Mouse (Mus musculus): ENCODE data around the gene Inmt. TPM values are rescaled to one million over a fixed set of nuclear protein-coding genes. Genes with fewer than 3 reads are reported as not detected.

The Inmt gene
- polyA plus RNA-seq, 1 experiment from 2014 or later = 0.28 TPM

DNA sequence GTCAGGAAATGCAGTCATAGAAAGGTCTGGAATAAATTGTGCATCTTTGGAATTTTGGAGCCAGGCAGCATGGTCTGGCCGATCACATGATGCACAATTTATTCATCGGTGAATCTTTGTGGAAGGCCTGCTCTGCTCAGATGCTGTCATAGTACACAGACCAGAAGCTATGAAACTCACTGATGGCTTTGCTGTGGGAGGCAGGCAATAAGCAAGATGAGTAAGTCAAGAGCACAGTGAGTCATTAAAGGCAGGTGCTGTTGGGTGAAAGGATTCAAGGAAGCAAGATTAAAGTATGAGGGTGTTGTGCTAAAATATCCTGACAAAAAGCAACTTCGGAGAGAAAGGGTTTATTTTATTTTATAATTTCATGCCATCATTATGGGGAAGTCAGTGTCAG lies 22.6 kb downstream of the Inmt start:
- H3K36me3 ChIP-seq (ENCODE audit: control insufficient read depth, insufficient read depth, low read length) = no peaks in the 10 kb centered on the region
- no peaks in the 10 kb centered on the region for H3K27me3 ChIP-seq (ENCODE audit: control insufficient read depth, insufficient read depth, low read length)
- ATAC-seq (ENCODE audit: insufficient read depth, low FRiP score) = no peak
- no peak overlapping the region for H3K4me2 ChIP-seq (ENCODE audit: low read depth, low read length)
- 89% methylated on average over 3 of the region's 3 CpGs for WGBS
- H3K27ac ChIP-seq (ENCODE audit: low read length) = no peak overlapping the region
- H3K9me3 ChIP-seq (replicated peaks; ENCODE audit: control insufficient read depth, low read length) = no peaks in the 10 kb centered on the region
- no peak overlapping the region for H3K4me3 ChIP-seq (replicated peaks; ENCODE audit: low read length)
- no peaks in the 10 kb centered on the region for H3K4me1 ChIP-seq (ENCODE audit: control insufficient read depth, insufficient read depth, low read length)
- H3K9ac ChIP-seq (ENCODE audit: low read length) = no peak overlapping the region

DNA sequence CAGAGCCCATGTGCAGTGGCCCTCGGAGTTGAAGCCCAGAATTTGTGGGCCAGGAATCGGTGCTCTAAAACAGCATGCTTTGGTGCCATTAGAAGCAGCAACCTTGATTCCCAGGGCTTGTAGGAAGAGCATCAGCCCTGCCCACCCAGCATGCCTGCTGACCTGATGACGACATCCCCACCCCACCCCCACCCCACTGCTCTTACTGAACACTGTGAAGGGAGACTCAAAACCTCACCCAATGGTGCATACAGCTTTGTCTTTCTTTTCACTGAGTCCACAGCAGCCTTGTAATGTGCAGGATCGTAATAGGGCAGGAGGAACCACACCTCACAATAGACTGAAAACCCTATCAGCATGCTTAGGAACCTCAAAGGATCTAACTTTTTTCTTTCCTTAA lies 28.7 kb downstream of the Inmt start:
- no peak overlapping the region for H3K4me3 ChIP-seq (replicated peaks; ENCODE audit: low read length)
- H3K27me3 ChIP-seq (ENCODE audit: control insufficient read depth, insufficient read depth, low read length) = no peaks in the 10 kb centered on the region
- no peak for ATAC-seq (ENCODE audit: insufficient read depth, low FRiP score)
- H3K9ac ChIP-seq (ENCODE audit: low read length) = no peak overlapping the region
- no peaks in the 10 kb centered on the region for H3K36me3 ChIP-seq (ENCODE audit: control insufficient read depth, insufficient read depth, low read length)
- 52% methylated on average over 4 of the region's 4 CpGs for WGBS
- H3K9me3 ChIP-seq (replicated peaks; ENCODE audit: control insufficient read depth, low read length) = peaks cover 5% of the 10 kb centered on the region
- H3K27ac ChIP-seq (ENCODE audit: low read length) = no peak overlapping the region
- H3K4me2 ChIP-seq (ENCODE audit: low read depth, low read length) = no peak overlapping the region
- no peaks in the 10 kb centered on the region for H3K4me1 ChIP-seq (ENCODE audit: control insufficient read depth, insufficient read depth, low read length)

GRCm38 (mm10) chr6:55145285-55145684 lies 29.6 kb downstream of the Inmt start:
- Histone ChIP-seq H3K4me2 (ENCODE audit: low read depth, low read length) (no peak overlapping the region), H3K4me1 (ENCODE audit: control insufficient read depth, insufficient read depth, low read length) (no peaks in the 10 kb centered on the region), H3K27me3 (ENCODE audit: control insufficient read depth, insufficient read depth, low read length) (no peaks in the 10 kb centered on the region), H3K27ac (ENCODE audit: low read length) (no peak overlapping the region), H3K4me3 (replicated peaks; ENCODE audit: low read length) (no peak overlapping the region), H3K36me3 (ENCODE audit: control insufficient read depth, insufficient read depth, low read length) (no peaks in the 10 kb centered on the region), H3K9me3 (replicated peaks; ENCODE audit: control insufficient read depth, low read length) (peaks cover 5% of the 10 kb centered on the region), H3K9ac (ENCODE audit: low read length) (no peak overlapping the region)
- ATAC-seq (ENCODE audit: insufficient read depth, low FRiP score) = no peak
- WGBS = 58% methylated on average over 5 of the region's 5 CpGs

- Histone ChIP-seq H3K4me1 (ENCODE audit: control insufficient read depth, insufficient read depth, low read length) (no peaks in the 10 kb centered on the region), H3K4me2 (ENCODE audit: low read depth, low read length) (no peak overlapping the region), H3K4me3 (replicated peaks; ENCODE audit: low read length) (no peak overlapping the region), H3K9me3 (replicated peaks; ENCODE audit: control insufficient read depth, low read length) (no peaks in the 10 kb centered on the region), H3K9ac (ENCODE audit: low read length) (no peak overlapping the region), H3K27me3 (ENCODE audit: control insufficient read depth, insufficient read depth, low read length) (no peaks in the 10 kb centered on the region), H3K27ac (ENCODE audit: low read length) (no peak overlapping the region), H3K36me3 (ENCODE audit: control insufficient read depth, insufficient read depth, low read length) (no peaks in the 10 kb centered on the region)
- ATAC-seq (ENCODE audit: insufficient read depth, low FRiP score) = no peak
Measured at GRCm38 (mm10) chr6:55138343-55138742, 36.5 kb downstream of the Inmt start.

DNA sequence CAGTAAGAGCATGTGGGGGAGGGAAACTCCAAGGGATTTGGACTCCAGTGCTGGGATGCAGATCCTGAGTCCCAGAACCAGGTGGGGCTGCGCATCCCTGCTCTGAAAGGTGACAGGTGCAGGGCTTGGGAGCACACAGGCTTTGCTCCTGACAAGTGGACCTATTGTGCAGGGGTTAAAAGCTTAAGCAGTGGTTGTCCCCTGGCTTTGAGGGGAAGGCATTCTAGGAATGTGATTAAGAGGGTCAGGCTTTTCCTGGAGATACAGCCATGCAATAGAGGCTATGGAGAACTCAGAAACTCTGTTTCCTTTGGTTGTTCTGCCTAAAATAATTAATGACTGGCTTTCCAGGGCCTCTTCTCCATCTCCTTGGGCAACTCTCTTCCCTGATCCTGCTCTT lies 41.4 kb downstream of the Inmt start:
- no peak for ATAC-seq (ENCODE audit: insufficient read depth, low FRiP score)
- Histone ChIP-seq H3K27ac (ENCODE audit: low read length) (no peak overlapping the region), H3K4me2 (ENCODE audit: low read depth, low read length) (no peak overlapping the region)

GRCm38 (mm10) chr6:55132794-55133193 lies 42.0 kb downstream of the Inmt start, which contains the start of gene Crhr2:
Crhr2 (minus strand) TSS chr6:55133016.
- Histone ChIP-seq H3K9me3 (replicated peaks; ENCODE audit: control insufficient read depth, low read length) (no peaks in the 10 kb centered on the region), H3K4me1 (ENCODE audit: control insufficient read depth, insufficient read depth, low read length) (no peaks in the 10 kb centered on the region), H3K4me3 (replicated peaks; ENCODE audit: low read length) (no peak within 1 kb of the TSS), H3K4me2 (ENCODE audit: low read depth, low read length) (no peak within 1 kb of the TSS), H3K9ac (ENCODE audit: low read length) (no peak within 1 kb of the TSS), H3K27ac (ENCODE audit: low read length) (no peak within 1 kb of the TSS), H3K27me3 (ENCODE audit: control insufficient read depth, insufficient read depth, low read length) (no peaks in the 10 kb centered on the region), H3K36me3 (ENCODE audit: control insufficient read depth, insufficient read depth, low read length) (no peaks in the 10 kb centered on the region)
- 65% methylated on average over 10 of the region's 10 CpGs for WGBS
- no peak for ATAC-seq (ENCODE audit: insufficient read depth, low FRiP score)

More for the DNA sequence above, 41.4 kb downstream of the Inmt start:
- H3K9me3 ChIP-seq (replicated peaks; ENCODE audit: control insufficient read depth, low read length) = no peaks in the 10 kb centered on the region
- H3K4me1 ChIP-seq (ENCODE audit: control insufficient read depth, insufficient read depth, low read length) = no peaks in the 10 kb centered on the region
- no peaks in the 10 kb centered on the region for H3K27me3 ChIP-seq (ENCODE audit: control insufficient read depth, insufficient read depth, low read length)
- 76% methylated on average over 1 of the region's 1 CpGs for WGBS
- no peak overlapping the region for H3K9ac ChIP-seq (ENCODE audit: low read length)
- no peak overlapping the region for H3K4me3 ChIP-seq (replicated peaks; ENCODE audit: low read length)
- H3K36me3 ChIP-seq (ENCODE audit: control insufficient read depth, insufficient read depth, low read length) = no peaks in the 10 kb centered on the region

DNA sequence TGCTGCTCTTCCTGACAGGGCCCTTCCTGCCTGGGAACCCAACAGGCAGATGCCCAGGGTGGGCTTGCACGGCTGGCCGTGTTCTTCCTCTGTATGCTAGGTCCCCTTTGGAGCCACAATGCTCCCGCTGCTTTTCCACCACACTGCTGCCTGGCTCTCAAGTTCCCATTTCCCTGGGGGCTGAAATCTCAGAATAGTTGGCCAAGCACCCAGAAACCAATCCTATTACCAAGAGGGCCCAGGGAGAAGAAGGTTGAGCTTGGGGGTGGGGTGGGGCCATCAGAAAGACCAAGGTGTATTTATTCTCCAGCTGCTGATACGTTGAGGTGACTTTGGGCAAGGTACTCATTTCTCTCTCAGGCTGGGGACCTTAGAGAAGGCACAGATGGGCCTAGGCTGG lies 43.5 kb downstream of the Inmt start:
- Histone ChIP-seq H3K4me2 (ENCODE audit: low read depth, low read length) (no peak overlapping the region), H3K27ac (ENCODE audit: low read length) (no peak overlapping the region), H3K4me3 (replicated peaks; ENCODE audit: low read length) (no peak overlapping the region), H3K27me3 (ENCODE audit: control insufficient read depth, insufficient read depth, low read length) (no peaks in the 10 kb centered on the region), H3K36me3 (ENCODE audit: control insufficient read depth, insufficient read depth, low read length) (no peaks in the 10 kb centered on the region), H3K4me1 (ENCODE audit: control insufficient read depth, insufficient read depth, low read length) (no peaks in the 10 kb centered on the region), H3K9ac (ENCODE audit: low read length) (no peak overlapping the region), H3K9me3 (replicated peaks; ENCODE audit: control insufficient read depth, low read length) (no peaks in the 10 kb centered on the region)
- ATAC-seq (ENCODE audit: insufficient read depth, low FRiP score) = no peak
- WGBS = 84% methylated on average over 4 of the region's 4 CpGs

DNA sequence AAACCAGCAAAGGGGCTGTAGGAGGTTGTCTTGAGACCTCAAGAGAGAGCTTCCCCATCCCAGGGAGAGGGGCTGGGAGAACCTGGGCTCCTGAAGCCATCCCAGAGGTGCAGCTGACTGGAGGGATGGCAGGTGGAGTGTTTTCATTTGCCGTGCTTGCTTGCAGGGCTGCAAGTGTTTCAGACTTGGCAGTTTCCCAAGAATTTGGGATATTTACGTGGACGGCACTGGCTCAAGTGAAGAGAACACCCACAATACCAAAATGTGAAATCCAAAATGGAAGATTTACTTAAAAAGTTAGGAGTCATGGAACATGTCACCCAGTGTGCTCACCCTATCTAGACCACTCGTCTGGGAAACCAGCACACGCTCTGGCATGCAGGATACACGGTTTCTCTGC lies 44.2 kb downstream of the Inmt start:
- no peak overlapping the region for H3K27ac ChIP-seq (ENCODE audit: low read length)
- no peaks in the 10 kb centered on the region for H3K9me3 ChIP-seq (replicated peaks; ENCODE audit: control insufficient read depth, low read length)
- no peak overlapping the region for H3K4me3 ChIP-seq (replicated peaks; ENCODE audit: low read length)
- no peaks in the 10 kb centered on the region for H3K27me3 ChIP-seq (ENCODE audit: control insufficient read depth, insufficient read depth, low read length)
- WGBS = 37% methylated on average over 6 of the region's 6 CpGs
- no peak overlapping the region for H3K9ac ChIP-seq (ENCODE audit: low read length)
- no peaks in the 10 kb centered on the region for H3K36me3 ChIP-seq (ENCODE audit: control insufficient read depth, insufficient read depth, low read length)
- H3K4me2 ChIP-seq (ENCODE audit: low read depth, low read length) = no peak overlapping the region
- no peak for ATAC-seq (ENCODE audit: insufficient read depth, low FRiP score)
- no peaks in the 10 kb centered on the region for H3K4me1 ChIP-seq (ENCODE audit: control insufficient read depth, insufficient read depth, low read length)

- no peak overlapping the region for H3K4me3 ChIP-seq (replicated peaks; ENCODE audit: low read length)
- no peak overlapping the region for H3K4me2 ChIP-seq (ENCODE audit: low read depth, low read length)
- no peaks in the 10 kb centered on the region for H3K36me3 ChIP-seq (ENCODE audit: control insufficient read depth, insufficient read depth, low read length)
- H3K4me1 ChIP-seq (ENCODE audit: control insufficient read depth, insufficient read depth, low read length) = no peaks in the 10 kb centered on the region
- no peaks in the 10 kb centered on the region for H3K9me3 ChIP-seq (replicated peaks; ENCODE audit: control insufficient read depth, low read length)
- H3K27me3 ChIP-seq (ENCODE audit: control insufficient read depth, insufficient read depth, low read length) = no peaks in the 10 kb centered on the region
- no peak for ATAC-seq (ENCODE audit: insufficient read depth, low FRiP score)
- no peak overlapping the region for H3K27ac ChIP-seq (ENCODE audit: low read length)
- H3K9ac ChIP-seq (ENCODE audit: low read length) = no peak overlapping the region
Measured at GRCm38 (mm10) chr6:55128391-55128790, 46.5 kb downstream of the Inmt start.

DNA sequence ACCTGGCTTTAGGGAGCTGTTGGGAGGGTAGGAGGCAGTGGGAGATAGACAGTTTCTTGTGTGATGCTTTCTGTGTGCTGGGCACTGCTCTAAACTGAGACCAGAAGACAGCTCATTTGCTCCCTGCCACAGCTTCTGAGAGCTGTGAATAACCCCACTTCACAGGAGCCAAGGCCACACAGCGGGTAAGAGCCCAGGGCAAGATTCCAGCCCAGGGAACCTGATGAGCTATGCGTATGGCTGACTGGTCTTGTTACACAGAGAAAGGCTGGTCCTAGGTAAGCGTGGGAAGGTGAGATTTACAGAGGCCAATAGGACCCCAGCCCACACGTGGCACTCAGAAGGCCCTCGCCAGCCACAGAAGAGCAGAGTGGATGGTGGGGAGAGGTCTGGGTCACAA lies 48.3 kb downstream of the Inmt start:
- no peaks in the 10 kb centered on the region for H3K27me3 ChIP-seq (ENCODE audit: control insufficient read depth, insufficient read depth, low read length)
- H3K9ac ChIP-seq (ENCODE audit: low read length) = no peak overlapping the region
- no peak overlapping the region for H3K4me3 ChIP-seq (replicated peaks; ENCODE audit: low read length)
- H3K4me2 ChIP-seq (ENCODE audit: low read depth, low read length) = no peak overlapping the region
- no peaks in the 10 kb centered on the region for H3K36me3 ChIP-seq (ENCODE audit: control insufficient read depth, insufficient read depth, low read length)
- no peaks in the 10 kb centered on the region for H3K4me1 ChIP-seq (ENCODE audit: control insufficient read depth, insufficient read depth, low read length)
- WGBS = 83% methylated on average over 5 of the region's 5 CpGs
- no peaks in the 10 kb centered on the region for H3K9me3 ChIP-seq (replicated peaks; ENCODE audit: control insufficient read depth, low read length)
- ATAC-seq (ENCODE audit: insufficient read depth, low FRiP score) = no peak
- H3K27ac ChIP-seq (ENCODE audit: low read length) = no peak overlapping the region
